In the genomic region with DNA sequence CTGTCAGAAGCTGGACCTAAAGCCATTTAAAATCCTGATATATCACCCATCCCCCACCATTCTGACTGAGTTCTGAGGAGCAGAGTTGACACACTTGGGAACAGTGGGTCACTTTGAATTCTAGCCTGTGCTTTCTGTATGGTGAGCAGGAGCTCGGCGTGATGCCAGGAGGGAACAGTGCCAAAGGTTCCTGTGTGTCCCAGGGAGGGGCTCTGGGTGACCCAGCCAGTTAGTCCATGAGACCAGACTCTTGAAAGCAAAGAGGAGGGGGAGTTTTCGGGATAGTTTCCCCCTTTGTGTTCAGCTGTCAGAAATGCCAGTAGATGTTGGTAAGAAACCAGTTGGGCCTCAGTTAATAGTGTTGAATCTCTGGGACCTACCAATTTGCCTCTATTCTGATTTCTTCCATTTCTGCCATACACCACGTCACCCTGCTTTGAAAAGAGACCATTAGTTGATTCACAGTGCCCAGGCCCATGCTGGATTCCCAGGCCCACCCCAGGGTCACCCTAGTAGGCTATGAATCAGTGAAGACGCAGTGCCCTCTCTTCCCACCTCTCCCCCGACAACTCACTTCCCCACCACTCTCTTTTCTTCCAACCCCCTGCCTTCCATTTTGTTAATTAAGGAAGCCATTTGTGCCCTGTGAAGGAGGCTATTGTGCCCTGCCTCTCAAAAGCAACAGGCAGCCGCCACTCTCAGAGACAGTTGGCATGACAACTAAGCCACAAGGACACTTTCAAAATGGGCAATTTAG, we compare ENCODE assay signal across 9 mouse cellular contexts. TPM values are rescaled to one million over a fixed set of nuclear protein-coding genes. Genes with fewer than 3 reads are reported as not detected.
DNase-seq lines count a peak whose midpoint lies in the region; ATAC-seq lines count a peak whose summit lies in the region.
"Had no signal": no experiment of that assay in that cellular context is flagged by ENCODE, and none has a peak within 500 bp of the region (broad histone marks: within the 10 kb centered on the region; RNA-seq: fewer than 3 reads in every experiment).

No protein-coding gene starts in this region.

- peak; percentile 79 for ATAC-seq in neural tube, embryonic 11.5 days (ENCODE audit: insufficient read depth, low FRiP score, low TSS enrichment)
- peak; percentile 53 for ATAC-seq in intestine, embryonic 16.5 days
- peak; percentile 62; the same call in 1 of the 2 replicates for ATAC-seq in stomach, embryonic 16.5 days (ENCODE audit: insufficient read depth, low FRiP score)

- no peaks in the 10 kb centered on the region for H3K27me3 ChIP-seq in neural tube, embryonic 11.5 days (ENCODE audit: control insufficient read depth, insufficient read depth, low read length)
- H3K27me3 ChIP-seq in intestine, embryonic 16.5 days (replicated peaks; ENCODE audit: control insufficient read depth, insufficient read depth, low read length): no peaks in the 10 kb centered on the region
- H3K27me3 ChIP-seq in stomach, embryonic 16.5 days (ENCODE audit: control insufficient read depth, insufficient read depth, low read length): no peaks in the 10 kb centered on the region

- H3K4me2 ChIP-seq in neural tube, embryonic 11.5 days (ENCODE audit: low read depth): no peak overlapping the region
- no peak overlapping the region for H3K4me2 ChIP-seq in intestine, embryonic 16.5 days (ENCODE audit: low read depth, low read length)
- no peak overlapping the region for H3K4me2 ChIP-seq in stomach, embryonic 16.5 days (ENCODE audit: low read depth, low read length)

- WGBS in neural tube, embryonic 11.5 days: 49% methylated on average over 7 of the region's 7 CpGs
- 71% methylated on average over 7 of the region's 7 CpGs for WGBS in intestine, embryonic 16.5 days
- 73% methylated on average over 7 of the region's 7 CpGs for WGBS in stomach, embryonic 16.5 days

- H3K27ac ChIP-seq in neural tube, embryonic 11.5 days (ENCODE audit: low read depth, low read length): no peak overlapping the region
- H3K27ac ChIP-seq in intestine, embryonic 16.5 days (ENCODE audit: low read length): no peak overlapping the region
- no peak overlapping the region for H3K27ac ChIP-seq in stomach, embryonic 16.5 days (ENCODE audit: low read length)

- H3K9me3 ChIP-seq in neural tube, embryonic 11.5 days (ENCODE audit: control insufficient read depth, low read length): no peaks in the 10 kb centered on the region
- H3K9me3 ChIP-seq in intestine, embryonic 16.5 days (ENCODE audit: control insufficient read depth, low read length): no peaks in the 10 kb centered on the region
- H3K9me3 ChIP-seq in stomach, embryonic 16.5 days (replicated peaks; ENCODE audit: control insufficient read depth, low read length): no peaks in the 10 kb centered on the region

- no peak overlapping the region for H3K9ac ChIP-seq in neural tube, embryonic 11.5 days (ENCODE audit: low read length)
- no peak overlapping the region for H3K9ac ChIP-seq in intestine, embryonic 16.5 days (ENCODE audit: low read depth, low read length)
- no peak overlapping the region for H3K9ac ChIP-seq in stomach, embryonic 16.5 days (ENCODE audit: low read length)

- DNase-seq in frontal cortex, postnatal 10 days (ENCODE audit: low spot score in 2 of 2): peak; percentile 27 to 40
- DNase-seq in frontal cortex, postnatal 25 days (ENCODE audit: low spot score in 2 of 2): no peak
- no peak for DNase-seq in neural tube, embryonic 11.5 days (ENCODE audit: low spot score)
- no peak for DNase-seq in neural tube, embryonic 10.5 days (ENCODE audit: extremely low spot score, low spot score)
- no peak for DNase-seq in urinary bladder, postnatal 10 days (ENCODE audit: low spot score)
- DNase-seq in liver: no peak
- DNase-seq: gastrocnemius, postnatal 14 days had no signal

- H3K4me3 ChIP-seq in neural tube, embryonic 11.5 days (ENCODE audit: low read depth, low read length): no peak overlapping the region
- no peak overlapping the region for H3K4me3 ChIP-seq in intestine, embryonic 16.5 days (ENCODE audit: low read length)
- H3K4me3 ChIP-seq in stomach, embryonic 16.5 days (replicated peaks; ENCODE audit: low read length): no peak overlapping the region

- H3K36me3 ChIP-seq in neural tube, embryonic 11.5 days (ENCODE audit: control insufficient read depth, insufficient read depth, low read length): no peaks in the 10 kb centered on the region
- no peaks in the 10 kb centered on the region for H3K36me3 ChIP-seq in intestine, embryonic 16.5 days (ENCODE audit: control insufficient read depth, insufficient read depth, low read length)
- no peaks in the 10 kb centered on the region for H3K36me3 ChIP-seq in stomach, embryonic 16.5 days (ENCODE audit: control insufficient read depth, insufficient read depth, low read length)

- no peaks in the 10 kb centered on the region for H3K4me1 ChIP-seq in neural tube, embryonic 11.5 days (ENCODE audit: control insufficient read depth, insufficient read depth, low read length)
- no peaks in the 10 kb centered on the region for H3K4me1 ChIP-seq in intestine, embryonic 16.5 days (ENCODE audit: control insufficient read depth, insufficient read depth, low read length)
- H3K4me1 ChIP-seq in stomach, embryonic 16.5 days (ENCODE audit: control insufficient read depth, insufficient read depth, low read length): no peaks in the 10 kb centered on the region

RNA-seq across cellular contexts. Expression of gene Copb2, which starts 38.6 kb away (rescaled TPM):
- polyA plus RNA-seq in neural tube, embryonic 11.5 days (2014; fragmentation: Nextera tagmentation; extraction: Ambion mirVana): 198 and 200 TPM in 2 replicates
- 160 and 166 TPM in 2 replicates for polyA plus RNA-seq in intestine, embryonic 16.5 days (2015; fragmentation: Nextera tagmentation; extraction: Ambion mirVana)
- polyA plus RNA-seq in stomach, embryonic 16.5 days (2015; fragmentation: Nextera tagmentation; extraction: Ambion mirVana): 174 and 181 TPM in 2 replicates

RNA-seq across cellular contexts. Expression of gene Rbp2, which starts 39.0 kb away (rescaled TPM):
- polyA plus RNA-seq in neural tube, embryonic 11.5 days (2014; fragmentation: Nextera tagmentation; extraction: Ambion mirVana): 2.3 and 2.5 TPM in 2 replicates
- polyA plus RNA-seq in intestine, embryonic 16.5 days (2015; fragmentation: Nextera tagmentation; extraction: Ambion mirVana): 749 and 1,123 TPM in 2 replicates
- polyA plus RNA-seq in stomach, embryonic 16.5 days (2015; fragmentation: Nextera tagmentation; extraction: Ambion mirVana): 164 and 168 TPM in 2 replicates

Comparison
In these comparisons a context has a peak if more than half of its experiments do, and no peak if none do; other contexts are left out.
1. DNase-seq: peak in frontal cortex, postnatal 10 days (2 of 2); none in frontal cortex, postnatal 25 days (0 of 2), neural tube, embryonic 11.5 days (single experiment), neural tube, embryonic 10.5 days (single experiment), urinary bladder, postnatal 10 days (single experiment) and liver (single experiment).
2. RNA of gene Rbp2, which starts 39.0 kb away (polyA plus RNA-seq): 749 to 1,123 TPM in intestine, embryonic 16.5 days and 164 to 168 TPM in stomach, embryonic 16.5 days; 2.3 to 2.5 TPM in neural tube, embryonic 11.5 days; every median in the first group is over 10 times any median in the second.
3. Peak in every context shown above with its lines, with median percentiles within 50 percentile points of each other: ATAC-seq.